9 mouse cellular contexts compared by ENCODE assay signal in genomic region chr11:49650113-49650993, GRCm38 (mm10). TPM values are rescaled to one million over a fixed set of nuclear protein-coding genes. Genes with fewer than 3 reads are reported as not detected.
DNase-seq lines count a peak whose midpoint lies in the region.
"Had no signal": no experiment of that assay in that cellular context is flagged by ENCODE, and none has a peak within 500 bp of the region (broad histone marks: within the 10 kb centered on the region; RNA-seq: fewer than 3 reads in every experiment).

No protein-coding gene starts in this region.

- DNase-seq in cerebellum, adult 9-10 months: peak; percentile 12
- no peak for DNase-seq in cerebellum, adult 11-12 months
- DNase-seq in urinary bladder, adult 2 months (ENCODE audit: low spot score): peak; percentile 16
- DNase-seq in urinary bladder, postnatal 36 days (ENCODE audit: low spot score in 2 of 2): no peak
- DNase-seq in kidney, adult 9 months: peak; percentile 84
- peak; percentile 67 for DNase-seq in mesoderm, embryonic 11.5 days (ENCODE audit: low read depth, low spot score)
- DNase-seq in urinary bladder, postnatal 4 days (ENCODE audit: low spot score in 2 of 2): no peak
- DNase-seq in layer of hippocampus, adult 8-10 months (ENCODE audit: low spot score in 2 of 2): no peak

RNA-seq across cellular contexts. Expression of gene Scgb3a1, which starts 13.1 kb away (rescaled TPM):
- polyA plus RNA-seq in urinary bladder, adult 2 months (2012; rRNA removed): 0.19 and 0.26 TPM in 2 replicates
- not detected for total RNA-seq in layer of hippocampus, adult 8-10 months (2022)
- polyA plus RNA-seq: intestine, embryonic 14.5 days had no signal

RNA-seq across cellular contexts. Expression of gene Flt4, which starts 41.3 kb away (rescaled TPM):
- polyA plus RNA-seq in urinary bladder, adult 2 months (2012; rRNA removed): 4.2 and 6.3 TPM in 2 replicates
- 1 to 10 TPM; 1.9 to 2.8 (median 2.3) TPM for total RNA-seq in layer of hippocampus, adult 8-10 months (2022)

Comparison
In these comparisons a context has a peak if more than half of its experiments do, and no peak if none do; other contexts are left out.
1. DNase-seq: peak in cerebellum, adult 9-10 months (single experiment), urinary bladder, adult 2 months (single experiment), kidney, adult 9 months (single experiment) and mesoderm, embryonic 11.5 days (single experiment); none in cerebellum, adult 11-12 months (single experiment), urinary bladder, postnatal 36 days (0 of 2), urinary bladder, postnatal 4 days (0 of 2) and layer of hippocampus, adult 8-10 months (0 of 2).